Mouse (Mus musculus) liver, adult 2 months (tissue): ENCODE measurements at regions not wholly inside any gene's neighbourhood (a gene's known extent, or its start where the extent isn't known, plus 50 kb on each side); places are given as distances from the start of the nearest gene placed in this dataset.

ENCODE experiments used
- CTCF ChIP-seq: fragments of 200-500 bp; IDR thresholded peaks from 2 replicates; pipeline ENCODE4 v1.5.1; 2011; ENCODE audit warnings: low read depth, low read length, control low read depth
- POLR2A ChIP-seq: fragments of 200-500 bp; IDR thresholded peaks from 2 replicates; pipeline ENCODE4 v1.6.1; 2011; ENCODE audit warnings: low read length, control low read depth; ENCODE audit not compliant: insufficient read depth; ENCODE audit errors: extremely low read depth

DNA sequence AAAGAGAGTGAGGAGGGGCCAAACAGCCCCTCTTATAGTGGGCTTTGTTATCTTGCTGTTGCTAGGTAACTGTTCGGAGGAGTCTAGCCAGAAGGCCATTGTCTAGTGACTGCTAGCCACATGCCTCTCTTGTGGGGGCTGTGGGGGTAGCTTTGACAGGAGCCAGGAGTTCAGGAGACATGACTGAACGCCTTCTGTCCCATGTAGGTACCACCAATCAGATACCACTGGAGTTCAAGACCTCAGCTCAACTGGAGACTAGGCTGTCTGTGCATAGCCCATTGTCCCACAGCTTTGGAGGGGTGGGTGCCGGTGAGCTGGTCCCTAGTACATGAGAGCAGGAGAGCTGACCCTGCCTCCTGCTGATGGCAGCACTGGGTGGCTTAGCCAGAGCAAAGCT lies 82.4 kb upstream of the Unc93a2 start:
- TF ChIP-seq POLR2A = no peak
- TF ChIP-seq CTCF = no peak
